Mouse (Mus musculus): ENCODE data around the gene Art2b. TPM values are rescaled to one million over a fixed set of nuclear protein-coding genes. Genes with fewer than 3 reads are reported as not detected.

Gene Art2b
- total and polyA plus RNA-seq, 3 experiments: not detected

GRCm38 (mm10) chr7:101541132-101541531 is 44.3 kb downstream of the Art2b start:
- dilution Hi-C loops (cut with MboI; ENCODE audit: extremely low pct_ligation_motif_present, extremely low pct_unique_long_range_greater_than_20kb, low sequenced_read_pairs): no loop called here

DNA sequence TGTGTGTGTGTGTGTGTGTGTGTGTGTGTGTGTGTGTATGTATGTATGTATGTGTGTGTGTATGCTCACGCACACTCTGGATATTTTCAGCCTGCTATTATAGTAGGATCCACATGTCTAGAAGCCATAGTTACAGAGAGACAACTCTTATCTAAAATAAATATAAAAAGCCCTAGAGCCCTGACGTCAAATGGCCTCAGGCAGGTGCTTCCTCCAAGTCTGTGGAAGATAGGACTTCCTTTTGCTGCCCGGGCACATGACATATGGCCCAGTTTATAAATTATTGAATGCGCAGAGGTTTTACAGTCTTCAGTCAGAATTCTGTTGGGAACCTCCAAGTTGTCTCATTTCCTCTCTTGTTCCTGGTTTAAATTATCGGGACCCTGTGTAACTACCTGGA is 44.7 kb downstream of the Art2b start:
- Histone ChIP-seq H3K36me3 (replicated peaks in 1 of 2; ENCODE audit: control insufficient read depth in 1 of 2, insufficient read depth in 1 of 2, low read length in 1 of 2) (no peaks in the 10 kb centered on the region), H3K9me3 (replicated peaks; ENCODE audit: low read length) (no peaks in the 10 kb centered on the region), H3K4me2 (ENCODE audit: insufficient read depth, low read depth, poor library complexity, severe bottlenecking) (no peak overlapping the region), H3K79me2 (replicated peaks; ENCODE audit: control insufficient read depth, extremely low read depth, insufficient read depth, poor library complexity, severe bottlenecking) (no peaks in the 10 kb centered on the region), H3K4me3 (replicated peaks in 1 of 3; ENCODE audit: low read depth in 2 of 3, low read length in 2 of 3, poor library complexity in 1 of 3) (no peak overlapping the region), H3K27ac (ENCODE audit: insufficient read depth, low read depth) (no peak overlapping the region), H3K4me1 (ENCODE audit: control insufficient read depth in 1 of 2, insufficient read depth in 2 of 2) (peaks cover 0 to 10% of the 10 kb centered on the region in 2 experiments; a peak in 2 of 4 replicates), H3K9ac (ENCODE audit: insufficient read depth, low read depth) (no peak overlapping the region), H3K27me3 (replicated peaks) (peaks cover 49% of the 10 kb centered on the region)
- TF ChIP-seq ZKSCAN1 (IDR thresholded peaks at IDR 0.05; ENCODE audit: borderline replicate concordance, low read depth, low read length): no peak
- no peak for TF ChIP-seq IRF4 (IDR thresholded peaks at IDR 0.05; ENCODE audit: low read depth, low read length)
- no peak for TF ChIP-seq BHLHE40 (IDR thresholded peaks at IDR 0.05; ENCODE audit: low read depth, low read length)
- no peak for TF ChIP-seq SIN3A (IDR thresholded peaks at IDR 0.05; ENCODE audit: low read length)
- no peak for TF ChIP-seq ZNF384 (IDR thresholded peaks at IDR 0.05; ENCODE audit: low read depth, low read length)
- no peak for TF ChIP-seq EP300 (IDR thresholded peaks at IDR 0.05; ENCODE audit: low read length)
- TF ChIP-seq PAX5 (IDR thresholded peaks at IDR 0.05; ENCODE audit: low read length): no peak
- no peak for TF ChIP-seq NELFE (IDR thresholded peaks at IDR 0.05; ENCODE audit: low read depth, low read length)
- dilution Hi-C loops (cut with MboI; ENCODE audit: extremely low pct_ligation_motif_present, extremely low pct_unique_long_range_greater_than_20kb, low sequenced_read_pairs) (no loop called here), in situ Hi-C loops (cut with MboI; ENCODE audit: low pct_ligation_motif_present, low pct_unique_long_range_greater_than_20kb, low sequenced_read_pairs) (no loop called here)
- no peak for DNase-seq (ENCODE audit: extremely low read depth)

More at GRCm38 (mm10) chr7:101541132-101541531, 44.3 kb downstream of the Art2b start:
- Histone ChIP-seq H3K27me3 (replicated peaks) (peaks cover 46% of the 10 kb centered on the region), H3K4me3 (replicated peaks in 1 of 3; ENCODE audit: low read depth in 2 of 3, low read length in 2 of 3, poor library complexity in 1 of 3) (no peak overlapping the region), H3K27ac (ENCODE audit: insufficient read depth, low read depth) (no peak overlapping the region), H3K9ac (ENCODE audit: insufficient read depth, low read depth) (no peak overlapping the region), H3K4me1 (ENCODE audit: control insufficient read depth in 1 of 2, insufficient read depth in 2 of 2) (peaks cover 0 to 10% of the 10 kb centered on the region in 2 experiments; a peak in 2 of 4 replicates), H3K9me3 (replicated peaks; ENCODE audit: low read length) (no peaks in the 10 kb centered on the region), H3K79me2 (replicated peaks; ENCODE audit: control insufficient read depth, extremely low read depth, insufficient read depth, poor library complexity, severe bottlenecking) (no peaks in the 10 kb centered on the region), H3K36me3 (replicated peaks in 1 of 2; ENCODE audit: control insufficient read depth in 1 of 2, insufficient read depth in 1 of 2, low read length in 1 of 2) (no peaks in the 10 kb centered on the region), H3K4me2 (ENCODE audit: insufficient read depth, low read depth, poor library complexity, severe bottlenecking) (no peak overlapping the region)
- in situ Hi-C loops (cut with MboI; ENCODE audit: low pct_ligation_motif_present, low pct_unique_long_range_greater_than_20kb, low sequenced_read_pairs): no loop called here
- TF ChIP-seq CHD2 (IDR thresholded peaks at IDR 0.05; ENCODE audit: low read length) (no peak), POLR2AphosphoS2 (IDR thresholded peaks at IDR 0.05; ENCODE audit: low read depth, low read length) (no peak), SMC3 (IDR thresholded peaks at IDR 0.05; ENCODE audit: low read depth, low read length) (peak; percentile 75), RAD21 (IDR thresholded peaks at IDR 0.05; ENCODE audit: low read depth, low read length) (peak; percentile 47), ZC3H11A (IDR thresholded peaks at IDR 0.05; ENCODE audit: low read depth, low read length) (no peak), CTCF (conservative IDR thresholded peaks at IDR 0.05 in 1 of 2, IDR thresholded peaks at IDR 0.05 in 1 of 2; ENCODE audit: low read depth in 2 of 2, low read length in 2 of 2) (peak in 1 of 2 experiments; percentile 84; a peak in 2 of 4 replicates)
- peak; percentile 70 for DNase-seq (ENCODE audit: extremely low read depth)

GRCm38 (mm10) chr7:101539774-101540173 is 45.6 kb downstream of the Art2b start:
- Histone ChIP-seq H3K27me3 (replicated peaks) (peaks cover 58% of the 10 kb centered on the region), H3K4me3 (replicated peaks in 1 of 3; ENCODE audit: low read depth in 2 of 3, low read length in 2 of 3, poor library complexity in 1 of 3) (no peak overlapping the region), H3K27ac (ENCODE audit: insufficient read depth, low read depth) (no peak overlapping the region), H3K9ac (ENCODE audit: insufficient read depth, low read depth) (no peak overlapping the region), H3K4me1 (ENCODE audit: control insufficient read depth in 1 of 2, insufficient read depth in 2 of 2) (peaks cover 0 to 10% of the 10 kb centered on the region in 2 experiments; a peak in 2 of 4 replicates), H3K36me3 (replicated peaks in 1 of 2; ENCODE audit: control insufficient read depth in 1 of 2, insufficient read depth in 1 of 2, low read length in 1 of 2) (no peaks in the 10 kb centered on the region), H3K9me3 (replicated peaks; ENCODE audit: low read length) (no peaks in the 10 kb centered on the region), H3K4me2 (ENCODE audit: insufficient read depth, low read depth, poor library complexity, severe bottlenecking) (no peak overlapping the region), H3K79me2 (replicated peaks; ENCODE audit: control insufficient read depth, extremely low read depth, insufficient read depth, poor library complexity, severe bottlenecking) (no peaks in the 10 kb centered on the region)
- in situ Hi-C loops (cut with MboI; ENCODE audit: low pct_ligation_motif_present, low pct_unique_long_range_greater_than_20kb, low sequenced_read_pairs) (no loop called here), dilution Hi-C loops (cut with MboI; ENCODE audit: extremely low pct_ligation_motif_present, extremely low pct_unique_long_range_greater_than_20kb, low sequenced_read_pairs) (no loop called here)
- no peak for DNase-seq (ENCODE audit: extremely low read depth)
- no peak for TF ChIP-seq ZKSCAN1 (IDR thresholded peaks at IDR 0.05; ENCODE audit: borderline replicate concordance, low read depth, low read length)
- no peak for TF ChIP-seq EP300 (IDR thresholded peaks at IDR 0.05; ENCODE audit: low read length)
- TF ChIP-seq UBTF (IDR thresholded peaks at IDR 0.05; ENCODE audit: low read depth, low read length): no peak
- TF ChIP-seq CTCF (conservative IDR thresholded peaks at IDR 0.05 in 1 of 2, IDR thresholded peaks at IDR 0.05 in 1 of 2; ENCODE audit: low read depth in 2 of 2, low read length in 2 of 2): no peak
